Mouse (Mus musculus) heart, embryonic 16.5 days (tissue): ENCODE measurements around the gene Adamts10. TPM values are rescaled to one million over a fixed set of nuclear protein-coding genes. Genes with fewer than 3 reads are reported as not detected.

Experiments used
- ATAC-seq: fragments of 200-750 bp; cut with Nextera tagmentation; replicated peaks from 2 replicates; pipeline ENCODE4 v1.8.0; 2017; ENCODE audit warnings: moderate number of reproducible peaks; ENCODE audit not compliant: insufficient read depth, low FRiP score; ENCODE audit errors: extremely low read depth
- H3K27ac ChIP-seq: fragments of 300-500 bp; sonication (generic); 2 replicates; pipeline ENCODE4 v1.5.1; 2014; ENCODE audit warnings: mild to moderate bottlenecking, low read length, control low read depth, moderate library complexity
- H3K27me3 ChIP-seq: fragments of 300-500 bp; sonication (generic); 2 replicates; pipeline ENCODE4 v1.6.1; 2014; ENCODE audit warnings: low read length, mixed read lengths; ENCODE audit not compliant: control insufficient read depth, insufficient read depth
- H3K36me3 ChIP-seq: fragments of 300-500 bp; sonication (generic); 2 replicates; pipeline ENCODE4 v1.6.1; 2014; ENCODE audit not compliant: control insufficient read depth, insufficient read depth
- H3K4me1 ChIP-seq: fragments of 300-500 bp; sonication (generic); 2 replicates; pipeline ENCODE4 v1.6.1; 2014; ENCODE audit warnings: low read length, mixed read lengths; ENCODE audit not compliant: control insufficient read depth, insufficient read depth
- H3K4me2 ChIP-seq: fragments of 300-500 bp; sonication (generic); 2 replicates; pipeline ENCODE4 v1.6.1; 2014; ENCODE audit warnings: low read depth, mild to moderate bottlenecking, control low read depth, low read length
- H3K4me3 ChIP-seq: fragments of 300-500 bp; sonication (generic); 2 replicates; pipeline ENCODE4 v1.5.1; 2014; ENCODE audit warnings: mild to moderate bottlenecking, control low read depth, low read length
- H3K9ac ChIP-seq: fragments of 300-500 bp; sonication (generic); 2 replicates; pipeline ENCODE4 v1.6.1; 2014; ENCODE audit warnings: low read length, control low read depth
- H3K9me3 ChIP-seq: fragments of 300-500 bp; sonication (generic); replicated peaks from 2 replicates; pipeline ENCODE4 v1.6.1; 2016; ENCODE audit warnings: low read length; ENCODE audit not compliant: control insufficient read depth
- WGBS: fragments of 180-500 bp; shearing (Covaris S2); extraction: QIAGEN DNeasy Blood & Tissue Kit; methylation state at CpG from one replicate; pipeline ENCODE4 v1.1.7; 2014; 5-methylcytosine and 5-hydroxymethylcytosine counted together
- polyA plus RNA-seq: library from polyadenylated mRNA; unstranded; fragments of >200 nt; fragmentation: Nextera tagmentation; extraction: Ambion mirVana; gene quantifications from 2 replicates; pipeline ENCODE4 v1.2.1, GENCODE M21; 2015

Adamts10 gene
- 31.5 and 43.8 TPM in 2 replicates for polyA plus RNA-seq

DNA sequence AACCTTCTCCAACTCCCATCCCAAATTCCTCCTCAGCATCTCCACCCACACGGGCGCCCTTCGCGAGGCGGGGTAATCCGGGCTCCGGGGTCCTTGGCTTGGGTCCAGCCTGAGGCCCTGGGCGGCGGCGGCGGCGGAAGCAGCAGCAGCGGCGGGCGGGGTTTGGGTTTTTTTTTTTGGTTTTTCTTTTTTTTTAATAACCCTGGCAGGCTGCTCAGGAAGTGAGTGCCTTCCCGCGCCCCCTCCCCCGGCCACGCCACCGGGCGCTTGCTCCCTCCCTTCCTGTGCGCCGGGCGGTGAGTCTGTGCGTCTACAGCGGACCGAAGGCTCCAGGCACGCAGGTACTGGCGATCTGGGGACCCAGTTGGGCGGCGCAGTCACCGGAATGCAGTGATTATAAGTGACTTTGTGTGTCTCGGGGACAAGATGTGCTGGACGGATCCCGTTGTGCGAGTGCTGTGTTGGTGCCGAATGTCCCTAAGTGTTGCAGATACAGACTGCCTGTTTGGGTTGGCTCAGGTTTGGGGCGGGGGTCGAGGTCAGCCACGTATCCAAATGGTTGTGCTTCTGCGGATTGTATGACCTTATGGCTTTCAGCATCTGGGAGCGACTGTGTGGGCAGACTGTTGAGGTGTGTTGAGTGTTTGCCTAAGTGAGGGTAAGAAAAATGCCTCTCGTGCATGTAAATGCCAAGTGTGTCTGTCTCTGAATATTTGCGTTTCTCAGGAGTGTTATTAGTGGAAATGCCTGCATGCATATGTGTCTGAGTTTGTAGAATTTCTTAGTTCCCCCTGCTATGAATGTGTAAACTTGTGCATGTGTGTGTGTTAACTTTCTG lies at the start of gene Adamts10:
Gene Adamts10 (plus strand): TSS at position 287 of the 838 bp plus-strand sequence.
- Histone ChIP-seq H3K4me3 (peak within 1 kb of the TSS; percentile 71), H3K36me3 (0 out of 2 replicates have a peak, but pooled peaks cover 3% of the 10 kb centered on the region), H3K27me3 (no peaks in the 10 kb centered on the region), H3K4me1 (peaks cover 5% of the 10 kb centered on the region), H3K9ac (peak within 1 kb of the TSS; percentile 80), H3K4me2 (peak within 1 kb of the TSS; percentile 85), H3K9me3 (no peaks in the 10 kb centered on the region), H3K27ac (peak within 1 kb of the TSS; percentile 74)
- peak; percentile 67; the same call in 1 of the 2 replicates for ATAC-seq
- WGBS: under 1% methylated on average over 44 of the region's 44 CpGs

DNA sequence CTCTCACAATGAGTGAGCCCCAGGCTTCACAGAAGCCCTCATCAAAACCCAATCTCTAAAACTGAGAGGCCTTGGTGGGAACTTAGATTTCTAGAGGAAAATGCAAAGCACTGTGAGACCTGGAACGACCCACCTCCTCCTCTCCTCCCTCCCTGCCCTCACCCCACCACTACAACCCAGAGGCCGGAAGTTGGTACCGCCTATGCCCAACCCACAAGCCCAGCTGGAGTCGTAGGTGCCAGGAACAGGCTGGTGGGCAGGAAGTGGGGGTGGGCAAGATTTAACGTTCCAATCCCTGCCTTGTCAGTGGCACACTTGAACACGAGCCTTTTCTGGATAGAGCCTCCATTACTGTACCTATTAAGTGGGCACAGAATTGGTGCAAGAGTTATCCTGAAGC lies 40.0 kb upstream of the Adamts10 start:
- no peaks in the 10 kb centered on the region for H3K9me3 ChIP-seq
- no peaks in the 10 kb centered on the region for H3K27me3 ChIP-seq
- no peaks in the 10 kb centered on the region for H3K36me3 ChIP-seq
- no peaks in the 10 kb centered on the region for H3K4me1 ChIP-seq
- H3K4me3 ChIP-seq: no peak overlapping the region
- no peak overlapping the region for H3K9ac ChIP-seq
- no peak for ATAC-seq
- H3K4me2 ChIP-seq: no peak overlapping the region
- no peak overlapping the region for H3K27ac ChIP-seq
- 32% methylated on average over 6 of the region's 6 CpGs for WGBS

DNA sequence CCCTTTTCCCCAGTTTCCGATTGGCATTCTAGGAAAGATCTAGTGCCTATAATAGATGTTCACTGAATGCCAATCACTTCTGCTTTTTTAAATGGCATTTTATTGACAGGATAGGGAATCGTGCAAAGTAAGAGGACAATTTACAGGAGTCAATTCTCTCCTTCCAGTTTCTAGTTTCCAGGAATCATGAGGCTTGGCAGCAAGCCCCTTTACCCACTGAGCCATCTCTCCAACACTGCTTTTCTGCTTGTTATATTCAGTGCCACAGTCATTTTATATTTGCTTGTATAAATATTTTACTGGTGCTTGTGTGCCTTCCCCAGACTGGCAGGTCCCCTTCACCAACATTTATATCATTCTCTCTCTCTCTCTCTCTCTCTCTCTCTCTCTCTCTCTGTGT lies 36.8 kb upstream of the Adamts10 start:
- H3K36me3 ChIP-seq: no peaks in the 10 kb centered on the region
- peaks cover 2% of the 10 kb centered on the region; the same call in 1 of the 2 replicates for H3K9me3 ChIP-seq
- H3K4me2 ChIP-seq: no peak overlapping the region
- H3K4me3 ChIP-seq: no peak overlapping the region
- ATAC-seq: no peak
- WGBS: 67% methylated on average over 2 of the region's 2 CpGs
- H3K27me3 ChIP-seq: no peaks in the 10 kb centered on the region
- no peaks in the 10 kb centered on the region for H3K4me1 ChIP-seq
- H3K27ac ChIP-seq: no peak overlapping the region
- no peak overlapping the region for H3K9ac ChIP-seq

DNA sequence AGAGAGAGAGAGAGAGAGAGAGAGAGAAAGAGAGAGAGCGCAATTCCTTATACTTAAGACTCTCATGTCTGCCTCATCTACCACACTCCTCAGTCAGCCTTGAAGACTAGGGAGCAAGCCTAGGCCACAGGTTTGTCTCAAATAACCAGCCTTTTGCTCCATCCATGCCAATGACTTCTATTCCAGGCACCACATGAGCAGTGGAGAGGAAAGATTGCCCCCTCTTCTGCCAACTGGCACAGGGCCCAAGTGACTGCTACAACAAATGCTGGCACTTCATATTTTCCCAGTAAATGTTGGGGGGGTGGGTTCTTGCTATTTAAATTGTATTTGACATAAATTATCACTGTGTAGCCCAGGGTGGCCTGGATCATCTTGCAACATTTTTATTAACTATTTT lies 36.4 kb upstream of the Adamts10 start:
- Histone ChIP-seq H3K9ac (no peak overlapping the region), H3K9me3 (peaks cover 2% of the 10 kb centered on the region; the same call in 1 of the 2 replicates), H3K27ac (no peak overlapping the region), H3K4me1 (no peaks in the 10 kb centered on the region), H3K27me3 (no peaks in the 10 kb centered on the region), H3K4me2 (no peak overlapping the region), H3K36me3 (no peaks in the 10 kb centered on the region), H3K4me3 (no peak overlapping the region)
- ATAC-seq: no peak
- WGBS: 92% methylated on average over 1 of the region's 1 CpGs

DNA sequence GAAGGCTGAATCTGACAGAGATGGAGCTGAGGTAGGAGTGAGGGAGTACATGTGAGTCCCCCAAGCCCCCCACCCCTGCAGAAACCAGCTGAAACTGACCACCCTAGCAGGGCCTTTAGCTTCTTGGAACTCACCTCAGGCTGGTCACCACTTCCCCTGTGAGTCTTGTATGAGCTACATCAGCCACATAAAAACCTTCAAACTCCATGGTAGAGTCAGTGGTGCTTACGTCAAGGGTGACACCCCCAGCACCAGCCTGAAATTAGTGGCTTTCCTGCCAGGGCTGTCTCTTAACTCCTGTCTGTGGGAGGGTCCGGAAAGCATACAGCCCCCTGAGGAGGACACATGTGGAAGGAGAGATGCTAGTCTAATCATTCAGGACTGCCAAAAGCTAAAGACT lies 32.6 kb upstream of the Adamts10 start:
- 84% methylated on average over 2 of the region's 2 CpGs for WGBS
- Histone ChIP-seq H3K4me1 (no peaks in the 10 kb centered on the region), H3K4me2 (no peak overlapping the region), H3K4me3 (no peak overlapping the region), H3K9ac (no peak overlapping the region), H3K27ac (no peak overlapping the region), H3K36me3 (no peaks in the 10 kb centered on the region), H3K27me3 (no peaks in the 10 kb centered on the region), H3K9me3 (peaks cover 2% of the 10 kb centered on the region; the same call in 1 of the 2 replicates)
- no peak for ATAC-seq

DNA sequence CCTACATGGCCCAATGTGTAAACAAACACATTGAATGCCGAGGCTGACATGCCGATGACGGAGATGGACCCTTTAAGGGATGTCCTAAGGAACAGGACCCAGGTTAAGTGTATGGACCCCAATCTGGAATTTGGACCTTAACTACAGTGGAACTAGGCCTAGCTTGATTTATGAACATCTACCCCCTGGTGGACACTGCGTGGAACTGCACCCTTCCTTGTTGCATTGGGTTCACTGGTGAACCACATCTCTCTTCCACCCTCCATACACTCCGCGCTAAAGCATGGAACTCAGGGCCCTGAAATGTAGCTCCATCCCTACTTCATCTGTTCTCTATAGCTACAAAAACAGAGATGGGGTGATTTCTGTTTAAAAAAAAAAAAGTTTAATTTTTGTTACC lies 30.9 kb upstream of the Adamts10 start:
- ATAC-seq: no peak
- Histone ChIP-seq H3K4me2 (no peak overlapping the region), H3K27ac (no peak overlapping the region), H3K27me3 (no peaks in the 10 kb centered on the region), H3K9me3 (peaks cover 2% of the 10 kb centered on the region; the same call in 1 of the 2 replicates), H3K9ac (no peak overlapping the region), H3K36me3 (no peaks in the 10 kb centered on the region), H3K4me1 (no peaks in the 10 kb centered on the region), H3K4me3 (no peak overlapping the region)
- WGBS: 71% methylated on average over 6 of the region's 6 CpGs

DNA sequence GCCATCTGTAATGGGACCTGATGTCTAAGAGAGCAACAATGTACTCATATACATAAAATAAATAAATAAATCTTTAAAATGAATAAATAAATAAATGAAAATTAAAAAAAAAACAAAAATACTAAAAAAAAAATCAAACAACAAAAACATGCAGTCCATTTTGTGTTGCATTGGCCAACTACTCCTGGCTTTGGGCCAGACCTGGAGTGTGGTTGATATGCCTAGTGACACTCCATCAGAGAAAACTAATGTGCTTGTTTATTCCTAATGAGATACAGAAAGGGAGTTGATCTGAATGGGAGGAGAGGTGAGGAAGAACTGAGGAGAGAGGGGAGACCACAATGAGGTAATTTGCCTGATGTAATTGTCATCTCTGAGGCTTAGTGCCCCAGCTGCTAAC lies 29.4 kb upstream of the Adamts10 start:
- no peak overlapping the region for H3K4me2 ChIP-seq
- H3K27me3 ChIP-seq: no peaks in the 10 kb centered on the region
- ATAC-seq: no peak
- no peak overlapping the region for H3K4me3 ChIP-seq
- no peak overlapping the region for H3K9ac ChIP-seq
- no peaks in the 10 kb centered on the region for H3K36me3 ChIP-seq
- H3K27ac ChIP-seq: no peak overlapping the region
- no peaks in the 10 kb centered on the region for H3K4me1 ChIP-seq
- H3K9me3 ChIP-seq: peaks cover 2% of the 10 kb centered on the region; the same call in 1 of the 2 replicates

DNA sequence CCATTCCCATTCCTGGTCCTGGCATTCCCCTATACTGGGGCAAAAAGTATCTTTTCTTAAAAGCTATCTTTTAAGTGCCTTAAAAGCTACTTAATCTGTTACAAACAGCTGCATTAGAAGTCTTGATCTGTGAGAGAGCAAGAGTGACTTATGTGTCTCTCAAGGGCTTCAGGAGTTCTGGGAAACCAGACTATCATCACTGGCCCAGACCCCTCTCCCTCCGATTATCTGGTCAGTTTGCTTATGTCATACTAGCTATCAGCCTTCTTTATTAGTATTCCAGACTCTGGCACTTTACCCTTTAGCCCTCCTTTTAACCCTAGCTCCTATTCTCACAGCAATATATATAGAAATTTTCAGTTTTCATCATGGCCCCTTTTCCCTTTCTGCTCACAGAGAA lies 25.1 kb upstream of the Adamts10 start:
- no peak overlapping the region for H3K9ac ChIP-seq
- ATAC-seq: no peak
- H3K4me1 ChIP-seq: peaks cover 1% of the 10 kb centered on the region; the same call in 1 of the 2 replicates
- H3K9me3 ChIP-seq: no peaks in the 10 kb centered on the region
- H3K27me3 ChIP-seq: no peaks in the 10 kb centered on the region
- WGBS: 41% methylated on average over 1 of the region's 1 CpGs
- H3K27ac ChIP-seq: no peak overlapping the region
- no peak overlapping the region for H3K4me3 ChIP-seq
- H3K4me2 ChIP-seq: no peak overlapping the region
- H3K36me3 ChIP-seq: no peaks in the 10 kb centered on the region

DNA sequence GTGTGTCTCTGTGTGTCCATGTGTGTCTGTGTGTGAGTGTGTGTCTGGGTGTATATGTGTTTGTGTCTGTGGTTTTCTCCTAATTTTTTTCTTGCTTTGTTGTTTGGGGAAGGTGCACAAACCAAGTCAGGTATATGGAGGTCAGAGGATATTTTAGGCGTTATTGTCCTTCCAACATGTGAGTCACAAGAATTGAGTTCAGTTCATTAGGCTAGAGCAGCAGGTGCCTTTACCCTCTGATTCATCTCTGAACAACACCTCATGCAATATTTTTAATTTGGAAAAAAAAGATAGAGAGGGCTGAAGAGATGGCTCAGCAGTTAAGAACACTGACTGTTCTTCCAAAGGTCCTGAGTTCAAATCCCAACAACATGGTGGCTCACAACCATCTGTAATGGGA lies 15.6 kb upstream of the Adamts10 start:
- WGBS: 91% methylated on average over 1 of the region's 1 CpGs
- H3K27me3 ChIP-seq: no peaks in the 10 kb centered on the region
- no peak for ATAC-seq
- H3K9me3 ChIP-seq: no peaks in the 10 kb centered on the region
- no peaks in the 10 kb centered on the region for H3K36me3 ChIP-seq
- H3K9ac ChIP-seq: no peak overlapping the region
- peaks cover 7% of the 10 kb centered on the region; the same call in 1 of the 2 replicates for H3K4me1 ChIP-seq
- no peak overlapping the region for H3K4me2 ChIP-seq
- H3K27ac ChIP-seq: no peak overlapping the region
- no peak overlapping the region for H3K4me3 ChIP-seq
